Mouse (Mus musculus) spleen, adult 2 months (tissue): ENCODE data around the gene Hoxd13.

Experiments used
- CTCF ChIP-seq: fragments of 200-500 bp; IDR thresholded peaks from 2 replicates; pipeline ENCODE4 v1.5.1; 2011; ENCODE audit warnings: mild to moderate bottlenecking, inconsistent platforms; ENCODE audit not compliant: insufficient read depth, insufficient read length, insufficient replicate concordance; ENCODE audit errors: extremely low read depth
- POLR2A ChIP-seq: fragments of 200-500 bp; IDR thresholded peaks from 2 replicates; pipeline ENCODE4 v1.6.1; 2011; ENCODE audit warnings: low read depth, low read length, inconsistent platforms

- TF ChIP-seq POLR2A (no peak), CTCF (no peak)
These were observed 47.7 kb upstream of the Hoxd13 start for GRCm38 (mm10) chr2:74620368-74620767.
